Mouse (Mus musculus) small intestine, adult 2 months (tissue): ENCODE data around the gene Kansl1l. TPM values are rescaled to one million over a fixed set of nuclear protein-coding genes. Genes with fewer than 3 reads are reported as not detected.

Experiments
- H3K27ac ChIP-seq: fragments of 200-500 bp; 2 replicates; pipeline ENCODE4 v1.5.1; 2012; ENCODE audit warnings: low read depth, low read length, control low read depth, inconsistent platforms; ENCODE audit not compliant: insufficient read depth
- H3K27me3 ChIP-seq: fragments of 200-500 bp; 2 replicates; pipeline ENCODE4 v1.6.1; 2012; ENCODE audit warnings: mild to moderate bottlenecking, moderate library complexity, low read length, inconsistent platforms; ENCODE audit not compliant: control insufficient read depth, insufficient read depth
- H3K36me3 ChIP-seq: fragments of 200-500 bp; 2 replicates; pipeline ENCODE4 v1.6.1; 2012; ENCODE audit warnings: mild to moderate bottlenecking, low read length, control low read depth, inconsistent platforms; ENCODE audit not compliant: control insufficient read depth, insufficient read depth
- H3K4me1 ChIP-seq: fragments of 200-500 bp; 2 replicates; pipeline ENCODE4 v1.6.1; 2012; ENCODE audit warnings: low read length, inconsistent platforms, mixed read lengths; ENCODE audit not compliant: control insufficient read depth, insufficient read depth, insufficient read length
- H3K4me3 ChIP-seq: fragments of 200-500 bp; 2 replicates; pipeline ENCODE4 v1.5.1; 2012; ENCODE audit warnings: low read depth, mild to moderate bottlenecking, control low read depth, inconsistent platforms, low read length, moderate library complexity
- CTCF ChIP-seq: fragments of 200-500 bp; IDR thresholded peaks from 2 replicates; pipeline ENCODE4 v1.5.1; 2012; ENCODE audit warnings: low read depth, mild to moderate bottlenecking, control low read depth, inconsistent platforms, low read length, moderate library complexity, mixed read lengths; ENCODE audit not compliant: insufficient replicate concordance, insufficient read length; ENCODE audit errors: extremely low read depth
- POLR2A ChIP-seq: fragments of 200-500 bp; IDR thresholded peaks from 2 replicates; pipeline ENCODE4 v1.6.1; 2012; ENCODE audit warnings: low read depth, mild to moderate bottlenecking, control low read depth, inconsistent platforms, low read length, moderate library complexity
- WGBS: fragments of 180-500 bp; shearing (Covaris S2); methylation state at CpG from one replicate; pipeline ENCODE4 v1.1.7; 2018; 5-methylcytosine and 5-hydroxymethylcytosine counted together
- polyA plus RNA-seq: library from polyadenylated mRNA; depleted of rRNA; stranded (reverse); fragments of >200 nt; gene quantifications from 2 replicates; pipeline ENCODE4 v1.2.3, GENCODE M21; 2012

Kansl1l gene
- polyA plus RNA-seq, 1 experiment = 0.43 TPM

DNA sequence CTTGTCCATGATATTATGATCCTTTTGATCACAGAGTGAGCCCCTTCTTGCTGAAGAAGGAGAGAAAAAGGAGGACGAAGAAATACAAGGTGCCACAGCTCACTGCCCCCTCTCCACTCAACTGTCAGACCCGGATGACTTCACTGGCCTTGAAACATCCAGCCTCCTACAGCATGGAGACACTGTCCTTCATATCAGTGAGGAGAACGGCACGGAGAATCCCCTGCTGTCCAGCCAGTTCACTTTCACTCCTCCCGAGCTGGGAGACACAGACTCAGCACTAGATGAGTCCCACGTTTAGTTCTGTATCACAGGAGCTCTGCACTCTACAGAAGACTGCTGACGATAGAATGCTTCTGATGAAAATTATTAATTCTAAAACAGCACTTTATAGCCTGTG lies 122.1 kb downstream of the Kansl1l start:
- H3K27ac ChIP-seq = no peak overlapping the region
- no peak for TF ChIP-seq POLR2A
- TF ChIP-seq CTCF = no peak
- WGBS = 59% methylated on average over 7 of the region's 7 CpGs

DNA sequence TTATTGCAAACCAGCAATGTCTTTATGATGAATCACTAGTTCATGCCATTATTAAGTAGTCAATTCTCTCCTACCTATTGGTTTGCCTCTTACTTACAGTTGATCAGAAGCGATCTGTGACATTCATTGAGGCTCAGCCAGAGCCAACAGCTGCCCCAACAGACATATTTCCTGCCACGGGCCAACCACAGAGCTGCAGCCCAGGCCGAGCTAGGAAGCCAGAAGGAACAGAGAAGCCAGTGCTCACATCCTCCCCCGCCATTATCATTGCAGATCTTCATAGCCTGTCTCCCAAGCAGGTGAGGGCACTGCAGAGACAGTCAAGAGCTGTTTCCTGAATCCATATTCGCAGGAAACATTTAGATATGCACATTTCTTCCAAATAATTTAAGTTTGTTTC lies 123.1 kb downstream of the Kansl1l start:
- Histone ChIP-seq H3K4me3 (no peak overlapping the region), H3K27me3 (no peaks in the 10 kb centered on the region), H3K36me3 (no peaks in the 10 kb centered on the region), H3K4me1 (no peaks in the 10 kb centered on the region), H3K27ac (no peak overlapping the region)
- WGBS = 61% methylated on average over 5 of the region's 5 CpGs
- no peak for TF ChIP-seq CTCF
- no peak for TF ChIP-seq POLR2A

More for the DNA sequence above, 122.1 kb downstream of the Kansl1l start:
- Histone ChIP-seq H3K4me3 (no peak overlapping the region), H3K27me3 (no peaks in the 10 kb centered on the region), H3K36me3 (no peaks in the 10 kb centered on the region), H3K4me1 (no peaks in the 10 kb centered on the region)

- no peaks in the 10 kb centered on the region for H3K36me3 ChIP-seq
- H3K4me3 ChIP-seq = no peak overlapping the region
- no peaks in the 10 kb centered on the region for H3K4me1 ChIP-seq
- 86% methylated on average over 8 of the region's 8 CpGs for WGBS
- H3K27me3 ChIP-seq = no peaks in the 10 kb centered on the region
- no peak overlapping the region for H3K27ac ChIP-seq
- TF ChIP-seq POLR2A (no peak), CTCF (no peak)
Observed at GRCm38 (mm10) chr1:66692780-66693392, 124.5 kb downstream of the Kansl1l start.

DNA sequence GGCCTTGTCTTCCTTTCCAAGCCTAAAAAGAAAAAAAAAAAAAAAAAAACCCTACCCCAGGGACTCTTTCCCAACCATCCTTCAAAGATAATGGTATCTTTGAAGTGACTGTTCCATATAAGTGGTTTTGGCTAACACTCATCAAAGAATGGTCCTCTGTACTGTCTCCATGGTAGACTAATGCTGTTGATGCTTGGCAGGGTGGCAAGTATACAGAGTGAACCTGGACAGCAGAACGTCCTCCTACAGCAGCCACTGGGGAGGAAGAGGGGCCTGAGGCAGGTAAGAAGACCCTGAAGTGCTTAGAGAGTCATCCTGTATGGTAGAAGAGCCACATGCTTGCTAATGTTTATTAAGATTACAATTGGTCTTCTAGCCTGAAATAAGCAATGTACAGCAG lies 125.1 kb downstream of the Kansl1l start:
- TF ChIP-seq POLR2A = no peak
- no peak for TF ChIP-seq CTCF
- Histone ChIP-seq H3K36me3 (no peaks in the 10 kb centered on the region), H3K4me1 (no peaks in the 10 kb centered on the region), H3K27ac (no peak overlapping the region), H3K4me3 (no peak overlapping the region), H3K27me3 (no peaks in the 10 kb centered on the region)
- 92% methylated on average over 1 of the region's 1 CpGs for WGBS

DNA sequence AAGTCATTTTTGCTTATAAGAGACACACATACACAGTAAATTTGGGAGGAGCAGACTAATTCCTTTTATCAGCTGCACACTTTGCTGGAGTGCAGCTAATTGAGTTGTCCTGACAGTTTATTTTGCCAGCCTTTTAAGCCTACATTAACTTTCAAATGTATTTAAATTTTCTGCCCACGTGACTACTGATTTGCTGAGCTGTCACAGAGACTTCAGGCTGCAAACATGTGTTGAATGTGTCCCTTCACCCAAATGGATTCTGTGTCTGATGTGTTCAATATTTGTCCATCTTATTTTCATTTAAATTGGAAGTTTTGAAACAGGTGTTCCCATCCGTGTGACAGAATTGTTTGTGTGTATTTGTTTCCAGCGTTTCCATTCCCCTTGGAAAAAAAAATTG lies 125.6 kb downstream of the Kansl1l start:
- Histone ChIP-seq H3K27ac (no peak overlapping the region), H3K27me3 (no peaks in the 10 kb centered on the region), H3K36me3 (no peaks in the 10 kb centered on the region), H3K4me3 (no peak overlapping the region), H3K4me1 (no peaks in the 10 kb centered on the region)
- TF ChIP-seq CTCF (no peak), POLR2A (no peak)
- 73% methylated on average over 3 of the region's 3 CpGs for WGBS

GRCm38 (mm10) chr1:66682974-66683373 lies 134.4 kb downstream of the Kansl1l start:
- Histone ChIP-seq H3K4me3 (no peak overlapping the region), H3K27ac (no peak overlapping the region), H3K27me3 (peaks cover 2% of the 10 kb centered on the region; the same call in 1 of the 2 replicates), H3K4me1 (no peaks in the 10 kb centered on the region), H3K36me3 (no peaks in the 10 kb centered on the region)
- WGBS = 76% methylated on average over 5 of the region's 5 CpGs
- TF ChIP-seq CTCF (no peak), POLR2A (no peak)

DNA sequence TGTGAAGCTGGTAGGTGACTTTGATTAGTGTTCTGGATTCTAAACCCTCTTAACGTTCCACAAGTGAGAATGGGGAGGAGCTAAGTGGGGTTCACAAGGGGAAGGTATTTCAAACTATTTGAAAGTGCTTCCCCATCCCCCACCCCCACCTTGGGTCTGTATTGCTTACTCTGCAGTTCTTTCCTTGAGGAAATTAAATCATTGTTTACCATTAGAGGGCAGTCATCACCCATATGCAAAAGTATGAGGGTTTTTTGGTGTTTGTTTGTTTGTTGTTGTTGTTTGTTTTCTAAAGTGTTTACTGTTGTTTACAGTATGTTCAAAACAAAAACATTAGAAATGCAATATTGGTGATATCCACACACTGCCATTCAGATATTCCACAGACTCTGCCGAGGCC lies 138.7 kb downstream of the Kansl1l start:
- TF ChIP-seq POLR2A (no peak), CTCF (no peak)
- Histone ChIP-seq H3K4me1 (no peaks in the 10 kb centered on the region), H3K4me3 (no peak overlapping the region), H3K36me3 (no peaks in the 10 kb centered on the region), H3K27me3 (no peaks in the 10 kb centered on the region; the same call in 1 of the 2 replicates), H3K27ac (no peak overlapping the region)
- 10% methylated on average over 2 of the region's 2 CpGs for WGBS
